Mouse (Mus musculus): ENCODE data around the gene Nr2c2. TPM values are rescaled to one million over a fixed set of nuclear protein-coding genes. Genes with fewer than 3 reads are reported as not detected.

Gene Nr2c2
- total RNA-seq, 2 experiments from 2014 or later = 46.5 to 63.6 TPM

GRCm38 (mm10) chr6:92100679-92101360 lies 9.6 kb downstream of the Nr2c2 start:
- ATAC-seq (replicated peaks; ENCODE audit: low FRiP score, poor library complexity, severe bottlenecking) = no peak

DNA sequence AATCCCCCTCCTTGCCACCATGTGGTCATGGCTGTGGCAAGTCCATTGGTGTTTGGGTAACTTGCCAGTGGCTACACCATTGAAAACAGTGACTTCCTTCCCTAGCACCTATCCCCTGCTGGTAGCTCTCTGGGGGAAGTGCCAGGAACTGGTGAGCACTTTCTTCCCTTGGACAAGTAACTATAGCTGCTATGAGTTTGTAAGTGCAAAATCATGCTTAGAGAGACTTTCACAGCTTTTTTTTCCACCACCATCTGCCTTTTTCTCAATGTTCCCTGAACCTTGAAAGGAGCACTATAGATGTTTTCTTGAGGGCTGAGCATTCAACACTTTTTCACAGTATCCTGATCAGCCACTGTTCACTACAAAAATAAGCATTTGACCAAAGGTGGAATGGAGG lies 33.4 kb downstream of the Nr2c2 start:
- no peak for ATAC-seq (replicated peaks; ENCODE audit: low FRiP score, poor library complexity, severe bottlenecking)

DNA sequence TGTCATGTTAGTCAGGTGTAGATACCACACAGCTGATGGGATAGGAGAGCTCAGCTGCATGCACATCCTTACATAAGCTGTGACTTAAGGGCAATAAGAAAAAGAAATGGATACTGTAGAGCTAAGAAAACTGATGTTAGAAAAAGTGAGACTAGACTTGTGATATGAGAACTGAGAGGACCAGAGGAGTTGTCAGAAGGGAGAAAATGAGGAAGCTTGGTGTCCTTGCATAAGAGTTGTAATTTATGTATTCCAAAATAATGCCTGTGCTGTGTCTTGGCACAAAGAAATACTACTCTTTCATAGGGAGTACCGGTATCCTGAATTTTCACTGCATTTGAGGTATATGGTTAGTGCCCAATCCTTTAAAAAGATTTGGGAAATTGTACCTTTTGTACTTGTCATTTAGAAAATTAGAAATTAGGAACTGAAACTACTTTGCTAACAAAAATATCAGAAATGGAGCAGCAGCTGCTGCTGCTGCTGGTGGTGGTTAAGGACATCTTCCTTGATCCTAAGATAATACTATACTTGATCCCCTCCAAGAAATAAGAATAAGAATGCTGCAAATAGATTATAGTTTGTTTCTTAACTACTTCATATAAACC lies 35.8 kb downstream of the Nr2c2 start:
- ATAC-seq (replicated peaks; ENCODE audit: low FRiP score, poor library complexity, severe bottlenecking) = no peak

GRCm38 (mm10) chr6:92131456-92131855 lies 40.3 kb downstream of the Nr2c2 start:
- ATAC-seq (replicated peaks; ENCODE audit: low FRiP score, poor library complexity, severe bottlenecking) = no peak

- no peak for ATAC-seq (replicated peaks; ENCODE audit: low FRiP score, poor library complexity, severe bottlenecking)
Observed at GRCm38 (mm10) chr6:92132021-92132911, 41.1 kb downstream of the Nr2c2 start.

- no peak for ATAC-seq (replicated peaks; ENCODE audit: low FRiP score, poor library complexity, severe bottlenecking)
Observed at GRCm38 (mm10) chr6:92133617-92134016, 42.4 kb downstream of the Nr2c2 start.

DNA sequence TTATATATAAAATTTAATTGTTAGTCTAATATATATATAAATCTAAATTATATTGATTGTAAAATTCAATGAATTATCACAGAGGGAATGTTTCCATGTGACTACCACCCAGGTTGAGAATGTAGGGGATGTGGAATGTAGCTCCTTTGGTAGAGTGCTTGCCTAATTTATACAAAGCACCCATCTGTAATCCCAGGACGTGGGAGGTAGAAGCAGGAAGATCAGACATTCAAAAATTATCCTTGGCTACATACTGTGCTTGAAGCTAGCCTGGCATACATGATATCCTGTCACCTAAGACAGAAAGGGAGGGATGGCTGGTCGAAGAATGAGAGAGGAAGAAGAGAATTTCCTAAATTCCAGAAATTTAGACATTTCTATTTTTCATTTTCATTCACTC lies 45.2 kb downstream of the Nr2c2 start:
- ATAC-seq (replicated peaks; ENCODE audit: low FRiP score, poor library complexity, severe bottlenecking) = no peak

GRCm38 (mm10) chr6:92145881-92146280 lies 54.7 kb downstream of the Nr2c2 start:
- no peak for ATAC-seq (replicated peaks; ENCODE audit: low FRiP score, poor library complexity, severe bottlenecking)

DNA sequence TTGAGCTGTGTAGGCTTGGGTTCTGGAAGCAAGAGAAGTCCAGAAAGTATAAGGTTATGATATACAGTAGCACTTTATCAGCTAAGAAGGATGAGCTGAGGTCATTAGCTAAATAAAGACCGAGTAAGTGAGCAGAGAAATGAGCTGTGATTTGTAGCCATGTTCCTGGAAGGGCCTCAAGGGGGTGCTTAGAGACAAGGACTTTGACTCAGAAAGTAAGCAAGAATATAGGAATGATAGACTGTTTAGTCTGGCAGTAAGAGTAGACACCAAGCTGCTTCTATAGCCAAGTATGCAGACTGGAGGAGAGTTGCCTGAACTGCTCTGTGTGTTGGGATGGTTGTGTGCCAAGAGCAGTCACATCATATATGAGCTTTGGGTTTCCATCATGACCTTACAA lies 62.6 kb downstream of the Nr2c2 start:
- no peak for ATAC-seq (replicated peaks; ENCODE audit: low FRiP score, poor library complexity, severe bottlenecking)

DNA sequence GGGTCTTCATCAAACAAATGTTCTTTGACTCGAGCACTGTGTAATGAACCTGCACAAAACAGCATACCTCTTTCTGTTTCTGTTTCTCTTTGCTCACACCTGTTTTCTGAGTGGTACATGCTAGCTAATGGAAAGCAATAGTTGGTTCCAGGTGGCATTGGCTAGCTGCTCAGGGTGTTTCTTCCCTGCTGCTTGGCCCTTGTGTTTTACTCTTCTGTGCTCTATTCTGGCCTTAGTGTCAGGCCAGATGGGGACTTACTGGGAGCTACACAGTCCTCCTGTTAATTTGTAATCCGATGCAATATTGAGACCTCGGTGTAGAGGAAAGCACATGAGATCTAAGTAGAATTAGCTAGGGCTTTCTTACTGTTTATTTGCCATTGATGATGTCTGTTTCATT lies 67.6 kb downstream of the Nr2c2 start:
- no peak for ATAC-seq (replicated peaks; ENCODE audit: low FRiP score, poor library complexity, severe bottlenecking)

DNA sequence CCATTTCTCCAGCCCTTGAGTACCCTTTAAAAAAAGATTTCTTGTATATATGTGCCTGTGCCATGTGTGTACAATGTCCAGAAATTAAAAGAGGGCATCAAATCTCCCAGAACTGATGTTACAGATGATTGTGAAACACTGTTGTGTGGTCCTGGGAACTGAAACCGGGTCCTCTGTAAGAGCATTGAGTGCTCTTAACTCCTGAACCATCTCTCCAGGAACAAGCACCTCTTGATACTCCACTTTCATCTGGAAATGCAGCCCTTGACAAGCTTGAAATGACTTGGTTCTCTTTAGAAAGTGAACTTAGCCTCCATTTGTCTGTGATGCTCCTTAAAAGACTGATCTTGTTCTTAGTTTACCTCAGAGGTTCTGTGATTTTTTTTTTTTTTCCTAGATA lies 71.5 kb downstream of the Nr2c2 start:
- ATAC-seq (replicated peaks; ENCODE audit: low FRiP score, poor library complexity, severe bottlenecking) = no peak

DNA sequence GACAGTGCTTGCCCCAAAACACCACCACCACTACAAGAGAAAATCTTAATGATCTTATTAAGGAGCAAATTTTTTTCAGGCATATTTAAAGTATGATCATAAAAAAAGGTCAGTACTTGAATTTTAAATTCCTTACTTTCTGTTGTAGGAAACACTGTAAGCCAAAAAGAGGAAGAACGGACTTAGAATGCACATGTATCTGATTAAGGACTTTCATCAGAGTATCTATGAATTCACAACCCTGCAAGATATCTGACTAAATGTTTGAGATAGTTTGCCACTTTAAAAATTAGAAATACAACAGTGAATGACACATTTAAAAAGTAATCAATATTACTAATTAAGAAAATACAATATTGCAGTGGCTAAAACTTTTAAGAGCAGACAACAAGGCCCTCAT lies 85.3 kb downstream of the Nr2c2 start:
- ATAC-seq (replicated peaks; ENCODE audit: low FRiP score, poor library complexity, severe bottlenecking) = no peak

DNA sequence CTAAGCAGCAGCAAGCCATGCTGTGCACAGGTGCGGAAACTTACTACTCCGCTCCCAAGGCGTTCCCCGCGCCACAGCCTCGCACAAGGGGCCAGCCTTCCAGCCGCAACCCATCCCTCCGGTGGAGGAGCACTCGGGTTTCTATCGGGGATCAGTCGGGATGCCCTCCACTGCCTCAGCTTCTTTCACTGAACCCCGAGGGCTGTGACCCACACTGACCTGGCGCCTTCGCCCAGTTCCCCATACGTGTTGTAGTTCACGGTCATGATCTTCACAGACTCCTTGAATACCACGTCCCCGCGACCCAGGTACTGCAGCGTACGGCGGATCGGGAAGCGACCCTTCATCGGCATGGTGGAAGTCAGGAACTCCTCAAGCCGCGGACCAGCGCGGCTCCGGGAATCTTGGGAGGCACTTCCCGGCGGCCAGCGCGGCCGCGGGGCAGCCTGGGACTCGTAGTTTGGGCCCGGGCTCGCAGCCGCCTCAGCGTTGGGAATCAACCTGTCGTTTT lies 92.5 kb downstream of the Nr2c2 start, which contains the start of gene Mrps25:
TSS of gene Mrps25 (minus strand) at position 413 of the 511 bp plus-strand sequence.
- ATAC-seq (replicated peaks; ENCODE audit: low FRiP score, poor library complexity, severe bottlenecking) = peak; percentile 92

GRCm38 (mm10) chr6:92184178-92184577 lies 93.0 kb downstream of the Nr2c2 start:
- ATAC-seq (replicated peaks; ENCODE audit: low FRiP score, poor library complexity, severe bottlenecking) = peak; percentile 50; the same call in 1 of the 2 replicates

GRCm38 (mm10) chr6:92199414-92199813 lies 108.2 kb downstream of the Nr2c2 start:
- ATAC-seq (replicated peaks; ENCODE audit: low FRiP score, poor library complexity, severe bottlenecking) = no peak

DNA sequence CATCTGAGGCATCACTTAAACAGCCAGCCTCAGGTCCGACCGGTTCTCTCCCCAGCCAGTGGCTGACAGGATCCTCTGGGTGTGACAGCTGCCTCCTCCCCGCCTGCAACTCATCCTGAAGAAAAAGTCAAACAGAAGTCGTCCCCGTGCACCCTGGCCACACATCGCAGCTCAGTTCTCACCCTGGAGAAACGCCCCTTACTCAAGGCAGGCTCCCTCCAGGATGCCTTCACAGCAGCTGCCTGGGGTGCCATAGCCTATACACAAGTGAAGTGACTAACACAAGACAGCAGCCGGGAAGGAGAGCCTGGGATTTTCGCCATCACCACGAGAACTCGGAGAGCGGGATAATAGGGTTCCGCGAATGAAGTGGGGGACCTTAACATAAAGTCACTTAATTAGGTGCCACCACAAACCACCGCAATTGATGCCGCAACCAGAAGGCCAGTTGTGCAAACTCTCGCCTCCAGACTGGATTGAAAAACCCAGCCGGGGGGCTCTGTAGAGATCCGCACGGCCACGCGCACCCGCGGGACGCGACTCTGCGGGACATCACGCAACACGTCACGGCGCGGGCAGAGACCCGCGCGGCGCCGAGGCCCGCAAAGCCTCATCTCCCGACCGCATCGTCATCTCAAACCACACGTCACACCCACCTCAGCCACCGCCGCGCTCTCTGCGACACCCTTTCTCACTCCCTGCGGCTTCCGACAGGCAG lies 123.0 kb downstream of the Nr2c2 start:
- peak; percentile 77 for ATAC-seq (replicated peaks; ENCODE audit: low FRiP score, poor library complexity, severe bottlenecking)

DNA sequence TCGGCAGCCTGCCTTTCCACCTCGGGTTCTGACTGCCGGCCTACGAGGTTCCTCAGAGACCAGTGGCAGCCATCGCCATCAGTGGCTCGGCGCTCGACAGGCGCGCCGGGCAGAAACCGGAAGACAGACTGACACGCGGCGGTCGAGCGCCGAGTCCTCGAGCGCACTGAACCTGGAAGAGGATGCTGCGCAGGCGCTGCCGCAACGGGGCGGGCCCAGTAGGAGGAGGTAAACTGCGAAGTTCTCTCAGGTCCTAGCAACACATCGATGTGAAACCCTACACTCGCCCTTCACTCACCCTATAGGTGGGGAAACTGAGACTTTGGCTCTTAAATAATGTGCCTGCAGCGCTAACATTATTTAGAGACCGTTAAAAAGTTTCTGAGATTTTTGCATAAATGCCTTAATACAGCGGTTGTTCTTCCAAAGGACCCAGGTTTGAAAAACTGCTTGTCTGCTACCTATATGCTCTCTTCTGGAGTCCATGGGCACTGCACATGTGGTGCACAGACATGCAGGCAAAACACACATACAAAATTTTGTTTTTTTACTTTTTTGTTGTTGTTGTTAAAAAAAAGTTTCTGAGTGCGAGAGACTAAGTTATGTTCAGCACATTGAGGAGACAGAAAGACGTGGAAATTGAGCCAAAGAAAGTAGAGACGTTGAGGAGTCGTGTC lies 123.7 kb downstream of the Nr2c2 start, which contains the start of gene Rbsn:
TSS of gene Rbsn (minus strand) at position 153 of the 677 bp plus-strand sequence.
- ATAC-seq (replicated peaks; ENCODE audit: low FRiP score, poor library complexity, severe bottlenecking) = peak; percentile 97

DNA sequence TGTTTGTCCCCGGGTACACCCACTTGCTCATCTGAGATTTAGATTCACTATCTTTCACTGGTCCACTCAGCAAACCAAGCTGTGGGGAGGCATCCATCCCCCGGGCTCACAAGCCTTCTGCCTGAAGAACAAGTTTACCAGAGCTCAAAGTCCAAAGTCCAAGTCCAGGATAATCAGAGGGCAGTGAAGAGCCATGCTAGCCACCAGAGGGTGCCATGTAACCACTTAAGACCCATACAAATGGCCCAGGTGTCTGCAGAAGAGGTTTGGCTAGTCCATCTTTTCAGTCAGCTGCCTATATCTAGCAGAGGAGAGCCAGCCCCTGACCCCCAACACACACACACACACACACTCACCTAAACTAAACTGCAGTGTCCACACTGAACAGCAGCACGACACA lies 128.3 kb downstream of the Nr2c2 start:
- ATAC-seq (replicated peaks; ENCODE audit: low FRiP score, poor library complexity, severe bottlenecking) = no peak

- ATAC-seq (replicated peaks; ENCODE audit: low FRiP score, poor library complexity, severe bottlenecking) = no peak
Observed at GRCm38 (mm10) chr6:92221604-92222003, 130.4 kb downstream of the Nr2c2 start.
